ENCODE assay signal across 8 mouse cellular contexts in genomic region chr2:35132662-35133055, GRCm38 (mm10). TPM values are rescaled to one million over a fixed set of nuclear protein-coding genes. Genes with fewer than 3 reads are reported as not detected.
A peak's percentile ranks its signal among the peaks of the same experiment; 100 is the strongest.
DNase-seq lines count a peak whose midpoint lies in the region; ATAC-seq and TF ChIP-seq lines count a peak whose summit lies in the region.

No protein-coding gene starts in this region.

- DNase-seq in spleen, adult 2 months (ENCODE audit: low read depth in 1 of 2, low spot score in 2 of 2), result no peak
- no peak for DNase-seq in spleen, postnatal 14 days (ENCODE audit: low spot score in 2 of 2)
- DNase-seq in forebrain, embryonic 10.5 days (ENCODE audit: extremely low spot score, low spot score), result no peak
- DNase-seq in liver, embryonic 14.5 days (ENCODE audit: low read depth in 3 of 3, low spot score in 3 of 3), result no peak
- no peak for DNase-seq in stomach, postnatal 0 days (ENCODE audit: low spot score)
- no peak for DNase-seq in frontal cortex, postnatal 25 days (ENCODE audit: low spot score in 2 of 2)
- DNase-seq in spleen, postnatal 10 days (ENCODE audit: low spot score in 2 of 2), result no peak
- no peak for DNase-seq in cerebellum, adult 2 months

- H3K36me3 ChIP-seq in spleen, adult 2 months (ENCODE audit: control insufficient read depth, insufficient read depth, low read length), result peaks cover 26% of the 10 kb centered on the region
- peaks cover 50% of the 10 kb centered on the region for H3K36me3 ChIP-seq in forebrain, embryonic 10.5 days (replicated peaks)
- H3K36me3 ChIP-seq in liver, embryonic 14.5 days (replicated peaks; ENCODE audit: control insufficient read depth, insufficient read depth, low read depth), result peaks cover 3% of the 10 kb centered on the region
- 0 out of 2 replicates have a peak, but pooled peaks cover 3% of the 10 kb centered on the region for H3K36me3 ChIP-seq in stomach, postnatal 0 days (ENCODE audit: control insufficient read depth, insufficient read depth, low read length)

- peak overlapping the region; percentile 43 for H3K4me3 ChIP-seq in spleen, adult 2 months (ENCODE audit: extremely low read depth, insufficient read depth, insufficient read length)
- peak overlapping the region; percentile 61 for H3K4me3 ChIP-seq in forebrain, embryonic 10.5 days
- peak overlapping the region; percentile 66 to 78 for H3K4me3 ChIP-seq in liver, embryonic 14.5 days (ENCODE audit: insufficient read depth in 1 of 2, low read depth in 2 of 2, low read length in 2 of 2)
- H3K4me3 ChIP-seq in stomach, postnatal 0 days (ENCODE audit: low read depth, low read length), result peak overlapping the region; percentile 48
- H3K4me3 ChIP-seq in cerebellum, adult 2 months (replicated peaks; ENCODE audit: insufficient read depth, low read depth, low read length), result no peak overlapping the region

- H3K9me3 ChIP-seq in forebrain, embryonic 10.5 days, result no peaks in the 10 kb centered on the region
- H3K9me3 ChIP-seq in liver, embryonic 14.5 days (ENCODE audit: control insufficient read depth, low read length), result no peaks in the 10 kb centered on the region
- H3K9me3 ChIP-seq in stomach, postnatal 0 days (ENCODE audit: control insufficient read depth, low read length), result no peaks in the 10 kb centered on the region

- TF ChIP-seq CTCF in spleen, adult 2 months (IDR thresholded peaks at IDR 0.05; ENCODE audit: extremely low read depth, insufficient read depth, insufficient read length, insufficient replicate concordance), result no peak
- TF ChIP-seq CTCF in liver, embryonic 14.5 days (IDR thresholded peaks at IDR 0.05; ENCODE audit: low read depth), result no peak
- TF ChIP-seq CTCF in stomach, postnatal 0 days (IDR thresholded peaks at IDR 0.05; ENCODE audit: low read depth), result no peak
- TF ChIP-seq CTCF in cerebellum, adult 2 months (IDR thresholded peaks at IDR 0.05; ENCODE audit: borderline replicate concordance, insufficient read depth, low read depth, low read length), result no peak

- H3K4me2 ChIP-seq in liver, embryonic 14.5 days (ENCODE audit: low read depth), result peak overlapping the region; percentile 87
- H3K4me2 ChIP-seq in stomach, postnatal 0 days (replicated peaks; ENCODE audit: low read depth), result peak overlapping the region; percentile 61

- H3K4me1 ChIP-seq in spleen, adult 2 months (ENCODE audit: control insufficient read depth, insufficient read depth, insufficient read length), result peaks cover 5% of the 10 kb centered on the region; the same call in 1 of the 2 replicates
- peaks cover 25% of the 10 kb centered on the region for H3K4me1 ChIP-seq in forebrain, embryonic 10.5 days
- H3K4me1 ChIP-seq in liver, embryonic 14.5 days (replicated peaks; ENCODE audit: control insufficient read depth in 2 of 2, insufficient read depth in 2 of 2, low read length in 1 of 2), result peaks cover 7 to 9% of the 10 kb centered on the region in 2 experiments
- no peaks in the 10 kb centered on the region for H3K4me1 ChIP-seq in stomach, postnatal 0 days (replicated peaks; ENCODE audit: control insufficient read depth, insufficient read depth)
- H3K4me1 ChIP-seq in cerebellum, adult 2 months (ENCODE audit: control insufficient read depth, insufficient read depth, low read length), result no peaks in the 10 kb centered on the region

- peak overlapping the region; percentile 90 for H3K27ac ChIP-seq in spleen, adult 2 months (ENCODE audit: insufficient read depth, low read length)
- peak overlapping the region; percentile 86 for H3K27ac ChIP-seq in forebrain, embryonic 10.5 days
- peak overlapping the region; percentile 45 for H3K27ac ChIP-seq in liver, embryonic 14.5 days
- H3K27ac ChIP-seq in stomach, postnatal 0 days (replicated peaks), result peak overlapping the region; percentile 84
- H3K27ac ChIP-seq in cerebellum, adult 2 months (ENCODE audit: insufficient read depth, low read length), result no peak overlapping the region

- no peak for TF ChIP-seq POLR2A in spleen, adult 2 months (IDR thresholded peaks at IDR 0.05; ENCODE audit: low read depth, low read length)
- no peak for TF ChIP-seq POLR2A in cerebellum, adult 2 months (IDR thresholded peaks at IDR 0.05; ENCODE audit: borderline replicate concordance, insufficient read depth, low read length)

- 4% methylated on average over 5 of the region's 5 CpGs for WGBS in spleen, adult 2 months
- WGBS in forebrain, embryonic 10.5 days, result 15% methylated on average over 5 of the region's 5 CpGs
- WGBS in liver, embryonic 14.5 days (ENCODE audit: insufficient replicate concordance), result 8% methylated on average over 5 of the region's 5 CpGs
- 2% methylated on average over 5 of the region's 5 CpGs for WGBS in stomach, postnatal 0 days
- WGBS in cerebellum, adult 2 months, result 17% methylated on average over 5 of the region's 5 CpGs

- peak; percentile 8; the same call in 1 of the 2 replicates for ATAC-seq in liver, embryonic 14.5 days (ENCODE audit: insufficient read depth)
- ATAC-seq in stomach, postnatal 0 days (ENCODE audit: low FRiP score, low TSS enrichment), result no peak

- no peaks in the 10 kb centered on the region for H3K27me3 ChIP-seq in spleen, adult 2 months (ENCODE audit: control insufficient read depth, insufficient read depth, low read length)
- H3K27me3 ChIP-seq in forebrain, embryonic 10.5 days (ENCODE audit: poor library complexity, severe bottlenecking), result no peaks in the 10 kb centered on the region
- H3K27me3 ChIP-seq in liver, embryonic 14.5 days (ENCODE audit: control insufficient read depth, insufficient read depth, low read length), result no peaks in the 10 kb centered on the region
- no peaks in the 10 kb centered on the region for H3K27me3 ChIP-seq in stomach, postnatal 0 days (ENCODE audit: control insufficient read depth, insufficient read depth, low read length)
- H3K27me3 ChIP-seq in cerebellum, adult 2 months (ENCODE audit: control insufficient read depth, insufficient read depth, low read length), result no peaks in the 10 kb centered on the region

- H3K9ac ChIP-seq in liver, embryonic 14.5 days (replicated peaks), result peak overlapping the region; percentile 73
- H3K9ac ChIP-seq in stomach, postnatal 0 days (ENCODE audit: low read length), result peak overlapping the region; percentile 52

- TF ChIP-seq EP300 in liver, embryonic 14.5 days (IDR thresholded peaks at IDR 0.05; ENCODE audit: low read depth), result no peak
- TF ChIP-seq EP300 in stomach, postnatal 0 days (optimal IDR thresholded peaks at IDR 0.05), result no peak

RNA-seq across cellular contexts. Expression of gene Cntrl, which starts 23.4 kb away (rescaled TPM):
- polyA plus RNA-seq in spleen, adult 2 months (2012; rRNA removed), result 19.7 and 21.6 TPM in 2 replicates
- 29.5 and 29.9 TPM in 2 replicates for polyA plus RNA-seq in forebrain, embryonic 10.5 days (2016; fragmentation: Nextera tagmentation; extraction: Ambion mirVana)
- 7.6 and 12.0 TPM in 2 replicates for polyA plus RNA-seq in liver, embryonic 14.5 days (2012; rRNA removed)
- 8.0 and 9.8 TPM in 2 replicates for polyA plus RNA-seq in liver, embryonic 14.5 days (2014; fragmentation: Nextera tagmentation; extraction: Ambion mirVana)
- polyA plus RNA-seq in stomach, postnatal 0 days (2015; fragmentation: Nextera tagmentation; extraction: Ambion mirVana), result 7.3 and 8.0 TPM in 2 replicates
- polyA plus RNA-seq in cerebellum, adult 2 months (2012; rRNA removed), result 15.1 and 15.7 TPM in 2 replicates

RNA-seq across cellular contexts. Expression of gene AI182371, which starts 31.3 kb away (rescaled TPM):
- 0.25 and 0.40 TPM in 2 replicates for polyA plus RNA-seq in spleen, adult 2 months (2012; rRNA removed)
- polyA plus RNA-seq in forebrain, embryonic 10.5 days (2016; fragmentation: Nextera tagmentation; extraction: Ambion mirVana), result 0.14 and 0.19 TPM in 2 replicates
- 10.5 and 16.5 TPM in 2 replicates for polyA plus RNA-seq in liver, embryonic 14.5 days (2012; rRNA removed)
- 7.5 and 8.6 TPM in 2 replicates for polyA plus RNA-seq in liver, embryonic 14.5 days (2014; fragmentation: Nextera tagmentation; extraction: Ambion mirVana)
- 0.15 and 0.25 TPM in 2 replicates for polyA plus RNA-seq in stomach, postnatal 0 days (2015; fragmentation: Nextera tagmentation; extraction: Ambion mirVana)
- 0.57 and 0.63 TPM in 2 replicates for polyA plus RNA-seq in cerebellum, adult 2 months (2012; rRNA removed)
